Mouse (Mus musculus) forelimb bud, embryonic 11.5 days (tissue): ENCODE measurements around the gene Nsf.

Experiments used
- DNase-seq: peaks from one replicate; pipeline ENCODE4 v3.0.0-alpha.2; 2012; ENCODE audit warnings: low read depth, low spot score

Gene Nsf

GRCm38 (mm10) chr11:103838955-103839354, 114.9 kb downstream of the Nsf start:
- no peak for DNase-seq

- DNase-seq: no peak
Observed at GRCm38 (mm10) chr11:103832331-103832730, 121.5 kb downstream of the Nsf start.

- no peak for DNase-seq
Observed at GRCm38 (mm10) chr11:103831766-103832165, 122.1 kb downstream of the Nsf start.

GRCm38 (mm10) chr11:103830476-103830875, 123.4 kb downstream of the Nsf start:
- no peak for DNase-seq

- DNase-seq: no peak
Observed at GRCm38 (mm10) chr11:103829956-103830355, 123.9 kb downstream of the Nsf start.

GRCm38 (mm10) chr11:103828866-103829265, 125.0 kb downstream of the Nsf start:
- no peak for DNase-seq

GRCm38 (mm10) chr11:103827201-103827600, 126.7 kb downstream of the Nsf start:
- no peak for DNase-seq

- no peak for DNase-seq
Observed at GRCm38 (mm10) chr11:103816719-103817118, 137.1 kb downstream of the Nsf start.

- no peak for DNase-seq
Observed at GRCm38 (mm10) chr11:103815986-103816385, 137.9 kb downstream of the Nsf start.

- no peak for DNase-seq
Observed at GRCm38 (mm10) chr11:103814808-103815207, 139.0 kb downstream of the Nsf start.

GRCm38 (mm10) chr11:103811246-103811645, 142.6 kb downstream of the Nsf start:
- DNase-seq: no peak

GRCm38 (mm10) chr11:103810631-103811030, 143.2 kb downstream of the Nsf start:
- DNase-seq: no peak

GRCm38 (mm10) chr11:103809611-103810598, 144.0 kb downstream of the Nsf start:
- DNase-seq: peak; percentile 36

GRCm38 (mm10) chr11:103808771-103809610, 144.9 kb downstream of the Nsf start:
- DNase-seq: no peak

GRCm38 (mm10) chr11:103807966-103808365, 145.9 kb downstream of the Nsf start:
- DNase-seq: no peak

- no peak for DNase-seq
Observed at GRCm38 (mm10) chr11:103804804-103805203, 149.1 kb downstream of the Nsf start.

GRCm38 (mm10) chr11:103804126-103804525, 149.7 kb downstream of the Nsf start:
- DNase-seq: no peak

GRCm38 (mm10) chr11:103801128-103801527, 152.7 kb downstream of the Nsf start:
- DNase-seq: no peak

GRCm38 (mm10) chr11:103789951-103790350, 163.9 kb downstream of the Nsf start:
- DNase-seq: no peak

- DNase-seq: no peak
Observed at GRCm38 (mm10) chr11:103780152-103780551, 173.7 kb downstream of the Nsf start.

- no peak for DNase-seq
Observed at GRCm38 (mm10) chr11:103774228-103774530, 179.7 kb downstream of the Nsf start.

GRCm38 (mm10) chr11:103773387-103774227, 180.2 kb downstream of the Nsf start, which contains the start of gene Wnt3:
Gene Wnt3, plus strand, starts transcription at chr11:103774150.
- DNase-seq: no peak
